Mouse (Mus musculus): Measurements from ENCODE around the gene Ift22. TPM values are rescaled to one million over a fixed set of nuclear protein-coding genes. Genes with fewer than 3 reads are reported as not detected.
A peak's percentile ranks its signal among the peaks of the same experiment; 100 is the strongest.

Gene Ift22
- polyA plus RNA-seq, 1 experiment from 2014 or later: 26.1 TPM

GRCm38 (mm10) chr5:136882055-136882787, 25.7 kb upstream of the Ift22 start:
- ATAC-seq (ENCODE audit: low FRiP score, low TSS enrichment) (no peak), DNase-seq (ENCODE audit: low spot score) (no peak)
- H3K4me2 ChIP-seq (replicated peaks; ENCODE audit: low read depth): peak overlapping the region; percentile 58
- no peaks in the 10 kb centered on the region for H3K9me3 ChIP-seq (ENCODE audit: control insufficient read depth, low read length)
- TF ChIP-seq CTCF (IDR thresholded peaks at IDR 0.05; ENCODE audit: low read depth) (no peak), EP300 (optimal IDR thresholded peaks at IDR 0.05) (no peak)
- H3K4me1 ChIP-seq (replicated peaks; ENCODE audit: control insufficient read depth, insufficient read depth): no peaks in the 10 kb centered on the region
- 4% methylated on average over 47 of the region's 47 CpGs for WGBS
- H3K9ac ChIP-seq (ENCODE audit: low read length): peak overlapping the region; percentile 53
- peaks cover 5% of the 10 kb centered on the region for H3K27me3 ChIP-seq (ENCODE audit: control insufficient read depth, insufficient read depth, low read length)
- H3K27ac ChIP-seq (replicated peaks): no peak overlapping the region
- H3K4me3 ChIP-seq (ENCODE audit: low read depth, low read length): peak overlapping the region; percentile 38
- H3K36me3 ChIP-seq (ENCODE audit: control insufficient read depth, insufficient read depth, low read length): no peaks in the 10 kb centered on the region

GRCm38 (mm10) chr5:136882788-136883439, 25.0 kb upstream of the Ift22 start, which contains the start of gene Col26a1:
Col26a1 (minus strand) TSS chr5:136883209.
- no peak within 1 kb of the TSS for H3K27ac ChIP-seq (replicated peaks)
- H3K9ac ChIP-seq (ENCODE audit: low read length): peak within 1 kb of the TSS; percentile 53
- peak within 1 kb of the TSS; percentile 38 for H3K4me3 ChIP-seq (ENCODE audit: low read depth, low read length)
- TF ChIP-seq EP300 (optimal IDR thresholded peaks at IDR 0.05) (no peak), CTCF (IDR thresholded peaks at IDR 0.05; ENCODE audit: low read depth) (no peak)
- H3K4me1 ChIP-seq (replicated peaks; ENCODE audit: control insufficient read depth, insufficient read depth): no peaks in the 10 kb centered on the region
- peaks cover 5% of the 10 kb centered on the region for H3K27me3 ChIP-seq (ENCODE audit: control insufficient read depth, insufficient read depth, low read length)
- ATAC-seq (ENCODE audit: low FRiP score, low TSS enrichment) (peak; percentile 47; the same call in 1 of the 2 replicates), DNase-seq (ENCODE audit: low spot score) (peak; percentile 22)
- no peaks in the 10 kb centered on the region for H3K9me3 ChIP-seq (ENCODE audit: control insufficient read depth, low read length)
- H3K4me2 ChIP-seq (replicated peaks; ENCODE audit: low read depth): peak within 1 kb of the TSS; percentile 58
- WGBS: 2% methylated on average over 42 of the region's 44 CpGs
- H3K36me3 ChIP-seq (ENCODE audit: control insufficient read depth, insufficient read depth, low read length): no peaks in the 10 kb centered on the region

- H3K9ac ChIP-seq (ENCODE audit: low read length): no peak overlapping the region
- no peaks in the 10 kb centered on the region for H3K36me3 ChIP-seq (ENCODE audit: control insufficient read depth, insufficient read depth, low read length)
- H3K27me3 ChIP-seq (ENCODE audit: control insufficient read depth, insufficient read depth, low read length): peaks cover 5% of the 10 kb centered on the region
- H3K4me3 ChIP-seq (ENCODE audit: low read depth, low read length): no peak overlapping the region
- H3K27ac ChIP-seq (replicated peaks): no peak overlapping the region
- ATAC-seq (ENCODE audit: low FRiP score, low TSS enrichment) (no peak), DNase-seq (ENCODE audit: low spot score) (no peak)
- no peak overlapping the region for H3K4me2 ChIP-seq (replicated peaks; ENCODE audit: low read depth)
- no peaks in the 10 kb centered on the region for H3K4me1 ChIP-seq (replicated peaks; ENCODE audit: control insufficient read depth, insufficient read depth)
- no peak for TF ChIP-seq EP300 (optimal IDR thresholded peaks at IDR 0.05)
- no peak for TF ChIP-seq CTCF (IDR thresholded peaks at IDR 0.05; ENCODE audit: low read depth)
- no peaks in the 10 kb centered on the region for H3K9me3 ChIP-seq (ENCODE audit: control insufficient read depth, low read length)
- WGBS: 34% methylated on average over 7 of the region's 7 CpGs
These were observed 21.0 kb upstream of the Ift22 start for GRCm38 (mm10) chr5:136886957-136887356.

- DNase-seq (ENCODE audit: low spot score) (no peak), ATAC-seq (ENCODE audit: low FRiP score, low TSS enrichment) (no peak)
- H3K9me3 ChIP-seq (ENCODE audit: control insufficient read depth, low read length): no peaks in the 10 kb centered on the region
- H3K4me3 ChIP-seq (ENCODE audit: low read depth, low read length): no peak overlapping the region
- H3K4me2 ChIP-seq (replicated peaks; ENCODE audit: low read depth): no peak overlapping the region
- H3K9ac ChIP-seq (ENCODE audit: low read length): no peak overlapping the region; the same call in 1 of the 2 replicates
- no peak overlapping the region for H3K27ac ChIP-seq (replicated peaks)
- no peaks in the 10 kb centered on the region for H3K36me3 ChIP-seq (ENCODE audit: control insufficient read depth, insufficient read depth, low read length)
- H3K4me1 ChIP-seq (replicated peaks; ENCODE audit: control insufficient read depth, insufficient read depth): no peaks in the 10 kb centered on the region
- no peaks in the 10 kb centered on the region for H3K27me3 ChIP-seq (ENCODE audit: control insufficient read depth, insufficient read depth, low read length)
- 39% methylated on average over 19 of the region's 19 CpGs for WGBS
- TF ChIP-seq EP300 (optimal IDR thresholded peaks at IDR 0.05) (no peak), CTCF (IDR thresholded peaks at IDR 0.05; ENCODE audit: low read depth) (no peak)
These were observed 19.2 kb upstream of the Ift22 start for GRCm38 (mm10) chr5:136888539-136889355.

- no peaks in the 10 kb centered on the region for H3K27me3 ChIP-seq (ENCODE audit: control insufficient read depth, insufficient read depth, low read length)
- no peak overlapping the region for H3K9ac ChIP-seq (ENCODE audit: low read length)
- 46% methylated on average over 25 of the region's 25 CpGs for WGBS
- no peaks in the 10 kb centered on the region for H3K9me3 ChIP-seq (ENCODE audit: control insufficient read depth, low read length)
- H3K4me2 ChIP-seq (replicated peaks; ENCODE audit: low read depth): no peak overlapping the region
- no peak for DNase-seq (ENCODE audit: low spot score)
- no peaks in the 10 kb centered on the region for H3K4me1 ChIP-seq (replicated peaks; ENCODE audit: control insufficient read depth, insufficient read depth)
- H3K4me3 ChIP-seq (ENCODE audit: low read depth, low read length): no peak overlapping the region
- no peak overlapping the region for H3K27ac ChIP-seq (replicated peaks)
- no peak for TF ChIP-seq CTCF (IDR thresholded peaks at IDR 0.05; ENCODE audit: low read depth)
- TF ChIP-seq EP300 (optimal IDR thresholded peaks at IDR 0.05): no peak
- H3K36me3 ChIP-seq (ENCODE audit: control insufficient read depth, insufficient read depth, low read length): no peaks in the 10 kb centered on the region
- no peak for ATAC-seq (ENCODE audit: low FRiP score, low TSS enrichment)
These were observed 13.0 kb upstream of the Ift22 start for GRCm38 (mm10) chr5:136894840-136895528.
